Mouse (Mus musculus): ENCODE measurements around the gene Spata18.

DNA sequence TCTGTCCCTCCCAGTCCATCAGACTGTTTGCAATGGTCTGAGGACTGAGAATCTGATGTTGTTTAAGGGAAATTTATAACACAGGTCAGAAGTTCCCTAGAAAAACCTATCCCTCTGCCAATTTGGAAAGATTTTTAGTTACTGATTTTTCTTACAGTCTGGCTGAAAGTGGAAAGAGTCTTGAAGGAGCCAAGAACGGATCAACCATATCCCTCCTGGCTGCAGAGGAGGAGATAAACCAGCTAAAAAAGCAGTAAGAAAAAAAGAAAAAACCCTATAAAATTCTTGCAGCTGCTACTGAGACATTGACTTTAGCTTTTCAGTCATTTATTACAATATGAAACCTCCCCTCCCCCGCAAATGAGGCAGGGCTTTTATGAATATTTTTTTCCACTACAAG lies 15.5 kb downstream of the Spata18 start:
- TF ChIP-seq MXI1 (IDR thresholded peaks at IDR 0.05; ENCODE audit: low read depth, low read length) (no peak), MYC (IDR thresholded peaks at IDR 0.05; ENCODE audit: low read depth, low read length) (no peak)

Data from MEL (cell line).